Mouse (Mus musculus): Measurements from ENCODE around the gene Cct3. TPM values are rescaled to one million over a fixed set of nuclear protein-coding genes. Genes with fewer than 3 reads are reported as not detected.
"Not testable (repeated sequence)": the region's sequence is repeated elsewhere in the genome, so short reads cannot be mapped to it uniquely, and the experiment has no call there.

The Cct3 gene
- polyA plus RNA-seq, 1 experiment from 2014 or later: 243 TPM

DNA sequence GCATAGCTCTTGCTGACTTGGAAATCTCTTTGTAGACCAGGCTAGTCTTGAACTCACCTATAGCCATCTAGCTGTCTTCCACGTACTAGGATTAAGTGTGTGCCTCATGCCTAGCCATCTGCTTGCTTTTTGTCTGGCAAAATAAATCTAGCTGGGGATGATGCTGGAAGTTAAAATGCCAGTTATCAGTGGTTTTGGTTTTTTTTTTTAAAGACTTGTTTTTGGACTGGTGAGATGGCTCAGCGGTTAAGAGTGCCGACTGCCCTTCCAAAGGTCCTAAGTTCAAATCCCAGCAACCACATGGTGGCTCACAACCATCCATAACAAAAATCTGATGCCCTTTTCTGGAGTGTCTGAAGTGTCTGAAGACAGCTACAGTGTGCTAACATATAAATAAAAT is 25.1 kb upstream of the Cct3 start:
- no peak overlapping the region for H3K27ac ChIP-seq (replicated peaks)
- H3K36me3 ChIP-seq (replicated peaks): no peaks in the 10 kb centered on the region
- no peaks in the 10 kb centered on the region for H3K27me3 ChIP-seq
- no peaks in the 10 kb centered on the region for H3K4me1 ChIP-seq (replicated peaks)
- no peak overlapping the region for H3K4me3 ChIP-seq (replicated peaks)
- no peak for ATAC-seq (ENCODE audit: insufficient read depth)
- 69% methylated on average over 3 of the region's 3 CpGs for WGBS (ENCODE audit: insufficient replicate concordance)
- H3K9me3 ChIP-seq (replicated peaks): no peaks in the 10 kb centered on the region
- no peak overlapping the region for H3K4me2 ChIP-seq
- H3K9ac ChIP-seq: no peak overlapping the region

DNA sequence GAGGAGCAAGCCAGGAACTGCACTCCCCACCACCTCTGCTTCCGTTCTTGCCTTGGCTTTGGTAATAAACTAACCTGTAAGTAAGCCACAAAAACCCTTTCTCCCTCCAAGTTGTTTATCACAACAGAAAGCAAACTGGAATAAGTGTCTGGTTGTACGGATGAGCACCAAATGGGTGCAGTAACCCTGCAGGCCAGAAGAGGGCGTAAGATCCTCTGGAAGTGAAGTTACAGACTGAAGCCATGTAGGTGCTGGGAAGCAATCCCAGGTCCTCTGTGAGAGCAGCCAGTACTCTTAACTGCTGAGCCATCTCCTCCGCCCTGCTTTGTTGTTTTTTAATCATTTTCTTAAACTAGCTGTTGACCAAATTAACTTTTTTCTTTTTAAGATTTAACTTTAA is 22.9 kb upstream of the Cct3 start:
- Histone ChIP-seq H3K4me3 (replicated peaks) (no peak overlapping the region), H3K9me3 (replicated peaks) (no peaks in the 10 kb centered on the region), H3K27me3 (no peaks in the 10 kb centered on the region), H3K4me2 (no peak overlapping the region), H3K27ac (replicated peaks) (no peak overlapping the region), H3K4me1 (replicated peaks) (no peaks in the 10 kb centered on the region), H3K9ac (no peak overlapping the region), H3K36me3 (replicated peaks) (no peaks in the 10 kb centered on the region)
- WGBS (ENCODE audit: insufficient replicate concordance): 79% methylated on average over 4 of the region's 4 CpGs
- ATAC-seq (ENCODE audit: insufficient read depth): no peak

- Histone ChIP-seq H3K27ac (replicated peaks) (no peak overlapping the region), H3K9me3 (replicated peaks) (no peaks in the 10 kb centered on the region), H3K27me3 (no peaks in the 10 kb centered on the region), H3K36me3 (replicated peaks) (no peaks in the 10 kb centered on the region), H3K9ac (no peak overlapping the region), H3K4me2 (no peak overlapping the region), H3K4me3 (replicated peaks) (no peak overlapping the region), H3K4me1 (replicated peaks) (no peaks in the 10 kb centered on the region)
- no peak for ATAC-seq (ENCODE audit: insufficient read depth)
- 46% methylated on average over 2 of the region's 2 CpGs for WGBS (ENCODE audit: insufficient replicate concordance)
These were observed 20.8 kb upstream of the Cct3 start for GRCm38 (mm10) chr3:88276121-88276520.

GRCm38 (mm10) chr3:88276529-88277143 is 20.3 kb upstream of the Cct3 start:
- no peaks in the 10 kb centered on the region for H3K4me1 ChIP-seq (replicated peaks)
- H3K27ac ChIP-seq (replicated peaks): no peak overlapping the region
- WGBS (ENCODE audit: insufficient replicate concordance): 39% methylated on average over 7 of the region's 7 CpGs
- H3K9ac ChIP-seq: no peak overlapping the region
- no peaks in the 10 kb centered on the region for H3K9me3 ChIP-seq (replicated peaks)
- no peak for ATAC-seq (ENCODE audit: insufficient read depth)
- H3K4me2 ChIP-seq: no peak overlapping the region
- no peaks in the 10 kb centered on the region for H3K36me3 ChIP-seq (replicated peaks)
- H3K4me3 ChIP-seq (replicated peaks): no peak overlapping the region
- no peaks in the 10 kb centered on the region for H3K27me3 ChIP-seq

- no peak overlapping the region for H3K4me3 ChIP-seq (replicated peaks)
- no peak for ATAC-seq (ENCODE audit: insufficient read depth)
- WGBS (ENCODE audit: insufficient replicate concordance): 58% methylated on average over 2 of the region's 2 CpGs
- H3K4me1 ChIP-seq (replicated peaks): no peaks in the 10 kb centered on the region
- no peaks in the 10 kb centered on the region for H3K27me3 ChIP-seq
- H3K4me2 ChIP-seq: no peak overlapping the region
- H3K36me3 ChIP-seq (replicated peaks): no peaks in the 10 kb centered on the region
- H3K27ac ChIP-seq (replicated peaks): no peak overlapping the region
- no peaks in the 10 kb centered on the region for H3K9me3 ChIP-seq (replicated peaks)
- no peak overlapping the region for H3K9ac ChIP-seq
These were observed 16.9 kb upstream of the Cct3 start for GRCm38 (mm10) chr3:88280035-88280434.

GRCm38 (mm10) chr3:88281141-88281916 is 15.6 kb upstream of the Cct3 start:
- not testable (repeated sequence) for H3K4me1 ChIP-seq (replicated peaks); H3K4me2 ChIP-seq; H3K9me3 ChIP-seq (replicated peaks); ATAC-seq (ENCODE audit: insufficient read depth); H3K4me3 ChIP-seq (replicated peaks); H3K27me3 ChIP-seq; H3K27ac ChIP-seq (replicated peaks); H3K9ac ChIP-seq; H3K36me3 ChIP-seq (replicated peaks)
- 60% methylated on average over 11 of the region's 11 CpGs for WGBS (ENCODE audit: insufficient replicate concordance)

- H3K4me1 ChIP-seq (replicated peaks); H3K9ac ChIP-seq; H3K27ac ChIP-seq (replicated peaks); ATAC-seq (ENCODE audit: insufficient read depth); H3K9me3 ChIP-seq (replicated peaks); H3K36me3 ChIP-seq (replicated peaks); H3K4me2 ChIP-seq; H3K27me3 ChIP-seq; H3K4me3 ChIP-seq (replicated peaks): not testable (repeated sequence)
- WGBS (ENCODE audit: insufficient replicate concordance): 82% methylated on average over 14 of the region's 14 CpGs
These were observed 11.9 kb upstream of the Cct3 start for GRCm38 (mm10) chr3:88284815-88285564.

GRCm38 (mm10) chr3:88285565-88285895 is 11.4 kb upstream of the Cct3 start:
- not testable (repeated sequence) for H3K4me3 ChIP-seq (replicated peaks); H3K9ac ChIP-seq; H3K9me3 ChIP-seq (replicated peaks); H3K27ac ChIP-seq (replicated peaks); H3K4me1 ChIP-seq (replicated peaks); H3K36me3 ChIP-seq (replicated peaks); H3K4me2 ChIP-seq; ATAC-seq (ENCODE audit: insufficient read depth); H3K27me3 ChIP-seq
- 45% methylated on average over 2 of the region's 2 CpGs for WGBS (ENCODE audit: insufficient replicate concordance)

DNA sequence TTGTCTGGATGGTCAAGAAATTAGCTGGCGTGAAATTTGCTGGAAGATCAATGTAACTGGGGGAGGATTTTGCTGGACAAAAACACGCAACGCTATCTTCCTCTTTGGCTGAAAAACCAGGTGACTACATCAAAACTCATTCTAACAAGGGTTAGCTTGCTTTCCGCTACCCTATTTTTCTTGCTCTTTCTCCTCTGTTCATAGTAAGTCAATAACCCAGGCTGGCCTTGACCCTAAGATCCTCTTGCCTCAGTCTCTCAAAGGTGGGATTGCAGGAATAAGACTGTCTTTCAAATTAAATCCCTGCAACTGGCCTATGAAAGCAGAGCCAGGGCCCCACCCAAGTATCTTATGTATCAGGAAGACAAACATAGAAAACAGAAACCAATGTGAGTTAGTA is 9.8 kb upstream of the Cct3 start, which contains the start of gene Gm38392:
Gm38392 (minus strand) TSS at position 101 of the 400 bp plus-strand sequence.
- 81% methylated on average over 4 of the region's 4 CpGs for WGBS (ENCODE audit: insufficient replicate concordance)
- Histone ChIP-seq H3K4me2 (no peak within 1 kb of the TSS), H3K36me3 (replicated peaks) (no peaks in the 10 kb centered on the region), H3K4me1 (replicated peaks) (no peaks in the 10 kb centered on the region), H3K9ac (no peak within 1 kb of the TSS), H3K27me3 (no peaks in the 10 kb centered on the region), H3K27ac (replicated peaks) (no peak within 1 kb of the TSS), H3K4me3 (replicated peaks) (no peak within 1 kb of the TSS), H3K9me3 (replicated peaks) (no peaks in the 10 kb centered on the region)
- no peak for ATAC-seq (ENCODE audit: insufficient read depth)

DNA sequence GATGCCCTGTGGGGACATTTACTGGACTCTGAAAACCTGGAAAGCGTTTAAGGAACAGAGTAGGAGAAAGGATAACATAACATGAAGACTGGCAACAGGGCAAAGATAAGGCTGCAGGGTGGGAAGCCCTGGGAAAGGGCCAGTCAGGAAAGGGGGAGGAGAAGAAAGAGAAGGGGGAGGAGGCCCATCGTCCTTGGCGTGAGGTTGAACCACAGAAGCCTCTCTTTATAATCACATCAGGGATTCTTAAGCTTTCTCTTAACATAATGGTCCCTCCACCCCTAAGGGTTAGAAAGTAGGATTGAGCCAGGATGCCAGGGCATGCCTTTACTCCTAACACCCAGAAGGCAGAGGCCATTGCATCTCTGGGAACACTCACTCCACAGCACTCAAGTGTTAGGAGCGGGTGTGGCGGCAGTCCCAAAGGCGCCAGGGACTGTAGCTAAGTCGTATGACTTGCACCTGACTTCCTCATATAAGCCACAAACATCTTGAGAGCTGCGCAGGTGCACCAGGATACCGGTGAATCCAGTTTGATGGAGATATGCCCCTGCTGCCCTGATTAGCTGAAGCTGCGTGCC is 8.7 kb upstream of the Cct3 start:
- H3K36me3 ChIP-seq (replicated peaks); ATAC-seq (ENCODE audit: insufficient read depth); H3K27me3 ChIP-seq; H3K4me2 ChIP-seq; H3K9me3 ChIP-seq (replicated peaks); H3K4me1 ChIP-seq (replicated peaks); H3K4me3 ChIP-seq (replicated peaks); H3K27ac ChIP-seq (replicated peaks); H3K9ac ChIP-seq: not testable (repeated sequence)
- 72% methylated on average over 9 of the region's 10 CpGs for WGBS (ENCODE audit: insufficient replicate concordance)

DNA sequence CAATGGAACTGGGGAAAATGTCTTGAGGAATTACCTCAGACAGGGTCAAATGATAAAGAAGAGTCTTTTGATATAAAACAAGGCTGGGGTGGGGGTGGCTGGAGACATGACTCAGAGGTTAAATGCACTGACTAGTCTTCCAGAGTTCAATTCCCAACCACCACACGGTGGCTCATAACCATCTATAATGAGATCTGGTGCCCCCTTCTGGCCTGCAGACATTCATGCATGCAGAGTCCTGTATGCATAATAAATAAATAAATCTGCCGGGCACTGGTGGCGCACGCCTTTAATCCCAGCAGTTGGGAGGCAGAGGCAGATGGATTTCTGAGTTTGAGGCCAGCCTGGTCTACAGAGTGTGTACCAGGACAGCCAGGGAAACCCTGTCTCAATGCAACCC is 4.9 kb upstream of the Cct3 start:
- no peaks in the 10 kb centered on the region for H3K27me3 ChIP-seq
- no peaks in the 10 kb centered on the region for H3K9me3 ChIP-seq (replicated peaks)
- 40% methylated on average over 4 of the region's 4 CpGs for WGBS (ENCODE audit: insufficient replicate concordance)

More for the DNA sequence above, 4.9 kb upstream of the Cct3 start:
- H3K27ac ChIP-seq (replicated peaks): no peak overlapping the region
- H3K4me3 ChIP-seq (replicated peaks): no peak overlapping the region
- no peaks in the 10 kb centered on the region for H3K36me3 ChIP-seq (replicated peaks)
- ATAC-seq (ENCODE audit: insufficient read depth): no peak
- peaks cover 11% of the 10 kb centered on the region for H3K4me1 ChIP-seq (replicated peaks)
- no peak overlapping the region for H3K9ac ChIP-seq
- H3K4me2 ChIP-seq: no peak overlapping the region

Data from liver, embryonic 15.5 days (tissue).